In the genomic region with DNA sequence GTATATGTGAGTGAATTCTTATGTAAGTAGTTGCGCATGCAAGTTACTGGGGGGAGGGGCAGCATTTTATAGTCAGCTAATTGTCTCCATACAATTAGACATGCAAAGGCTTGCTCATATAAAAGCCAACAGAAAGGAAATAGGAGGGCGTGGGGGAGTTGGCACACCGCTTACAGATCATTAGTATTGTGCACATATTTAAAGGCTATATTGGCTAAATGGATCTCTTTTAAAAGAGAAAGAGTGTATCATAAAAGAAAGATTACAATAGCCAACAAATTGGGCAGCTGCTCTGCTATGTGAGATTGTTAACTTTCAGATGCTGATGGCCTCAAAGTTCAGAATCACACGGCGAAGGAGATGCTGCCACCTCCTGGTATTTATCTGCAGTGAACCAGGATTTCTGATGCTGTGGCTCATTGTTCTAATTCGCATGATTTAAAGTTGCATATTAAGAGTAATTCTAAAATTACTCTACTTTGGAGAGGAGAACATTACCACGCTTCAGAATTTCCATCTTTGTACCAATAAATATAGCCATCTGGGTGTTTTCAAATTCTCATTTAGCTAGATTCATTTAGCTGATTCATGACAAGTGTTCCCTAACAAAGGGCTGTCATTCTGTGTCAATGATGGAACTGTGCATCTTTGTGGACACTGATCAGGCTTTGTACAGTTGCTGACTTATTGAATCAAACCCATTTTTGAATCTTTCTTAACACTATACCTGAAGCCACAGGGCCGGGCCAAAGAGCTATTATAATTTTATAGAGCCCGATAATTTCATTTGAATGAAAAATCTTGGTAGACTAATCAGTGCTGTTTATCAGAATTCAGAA, we compare ENCODE assay signal across 10 mouse cellular contexts.
DNase-seq lines count a peak whose midpoint lies in the region; ATAC-seq and TF ChIP-seq lines count a peak whose summit lies in the region.
"Had no signal": no experiment of that assay in that cellular context is flagged by ENCODE, and none has a peak within 500 bp of the region (broad histone marks: within the 10 kb centered on the region; RNA-seq: fewer than 3 reads in every experiment).

No protein-coding gene starts in this region.

- peak; percentile 36 to 84 for DNase-seq in adrenal gland, adult (ENCODE audit: inconsistent age in 2 of 2, low spot score in 1 of 2)
- no peak for DNase-seq in adrenal gland, postnatal 4 days (ENCODE audit: low spot score in 2 of 2)
- no peak for DNase-seq in lung, adult 2 months
- DNase-seq in lung, adult 18-20 months: no peak
- peak; percentile 81 for DNase-seq in forebrain, postnatal 0 days
- DNase-seq in layer of hippocampus, postnatal 36 days: peak; percentile 51 to 53
- DNase-seq in spleen, postnatal 4 days (ENCODE audit: low spot score in 2 of 2): no peak

- no peak overlapping the region for H3K4me3 ChIP-seq in lung, adult 2 months (replicated peaks; ENCODE audit: extremely low read depth, low read depth, low read length)
- H3K4me3 ChIP-seq in forebrain, postnatal 0 days (ENCODE audit: low read depth, low read length): no peak overlapping the region
- no peak overlapping the region for H3K4me3 ChIP-seq in neural tube, embryonic 13.5 days
- H3K4me3 ChIP-seq: embryonic facial prominence, embryonic 12.5 days; limb, embryonic 13.5 days had no signal

- 49% methylated on average over 9 of the region's 9 CpGs for WGBS in lung, adult 2 months
- 29% methylated on average over 9 of the region's 9 CpGs for WGBS in forebrain, postnatal 0 days
- WGBS in neural tube, embryonic 13.5 days: 32% methylated on average over 9 of the region's 9 CpGs

- H3K36me3 ChIP-seq in forebrain, postnatal 0 days (ENCODE audit: insufficient read depth): no peaks in the 10 kb centered on the region
- H3K36me3 ChIP-seq in neural tube, embryonic 13.5 days: no peaks in the 10 kb centered on the region
- H3K36me3 ChIP-seq: embryonic facial prominence, embryonic 12.5 days; limb, embryonic 13.5 days had no signal

- no peak for TF ChIP-seq POLR2A in lung, adult 2 months (IDR thresholded peaks at IDR 0.05; ENCODE audit: borderline replicate concordance, extremely low read depth, low read depth, low read length)

- H3K4me1 ChIP-seq in lung, adult 2 months (ENCODE audit: control insufficient read depth, insufficient read depth, low read length): no peaks in the 10 kb centered on the region
- H3K4me1 ChIP-seq in forebrain, postnatal 0 days (ENCODE audit: insufficient read depth): 0 out of 2 replicates have a peak, but pooled peaks cover 3% of the 10 kb centered on the region
- peaks cover 8% of the 10 kb centered on the region for H3K4me1 ChIP-seq in neural tube, embryonic 13.5 days (replicated peaks)

- ATAC-seq in forebrain, postnatal 0 days: peak; percentile 66
- peak; percentile 67 for ATAC-seq in neural tube, embryonic 13.5 days (ENCODE audit: low read depth)

- no peak overlapping the region for H3K27ac ChIP-seq in forebrain, postnatal 0 days (ENCODE audit: low read depth, low read length)
- no peak overlapping the region for H3K27ac ChIP-seq in neural tube, embryonic 13.5 days (replicated peaks)
- H3K27ac ChIP-seq: embryonic facial prominence, embryonic 12.5 days; limb, embryonic 13.5 days had no signal

- H3K4me2 ChIP-seq in forebrain, postnatal 0 days (ENCODE audit: low read depth): no peak overlapping the region
- no peak overlapping the region for H3K4me2 ChIP-seq in neural tube, embryonic 13.5 days
- H3K4me2 ChIP-seq: embryonic facial prominence, embryonic 12.5 days; limb, embryonic 13.5 days had no signal

- H3K27me3 ChIP-seq in forebrain, postnatal 0 days (ENCODE audit: insufficient read depth, low read length): no peaks in the 10 kb centered on the region
- H3K27me3 ChIP-seq in neural tube, embryonic 13.5 days: no peaks in the 10 kb centered on the region
- H3K27me3 ChIP-seq: embryonic facial prominence, embryonic 12.5 days had no signal

- no peaks in the 10 kb centered on the region for H3K9me3 ChIP-seq in forebrain, postnatal 0 days (ENCODE audit: low read length)
- no peaks in the 10 kb centered on the region for H3K9me3 ChIP-seq in neural tube, embryonic 13.5 days
- H3K9me3 ChIP-seq: embryonic facial prominence, embryonic 12.5 days; limb, embryonic 13.5 days had no signal

- H3K9ac ChIP-seq in forebrain, postnatal 0 days: no peak overlapping the region
- no peak overlapping the region for H3K9ac ChIP-seq in neural tube, embryonic 13.5 days
- H3K9ac ChIP-seq: embryonic facial prominence, embryonic 12.5 days; limb, embryonic 13.5 days had no signal

- TF ChIP-seq CTCF in lung, adult 2 months (IDR thresholded peaks at IDR 0.05; ENCODE audit: insufficient read depth, low read length): peak; percentile 46
- peak; percentile 85 for TF ChIP-seq CTCF in forebrain, postnatal 0 days (IDR thresholded peaks at IDR 0.05; ENCODE audit: low read depth)

Comparison
In these comparisons a context has a peak if more than half of its experiments do, and no peak if none do; other contexts are left out.
1. DNase-seq: peak in adrenal gland, adult (2 of 2), forebrain, postnatal 0 days (single experiment) and layer of hippocampus, postnatal 36 days (2 of 2); none in adrenal gland, postnatal 4 days (0 of 2), lung, adult 2 months (single experiment), lung, adult 18-20 months (0 of 2) and spleen, postnatal 4 days (0 of 2).